Mouse (Mus musculus): ENCODE measurements around the gene Cbx7.
A peak's percentile ranks its signal among the peaks of the same experiment; 100 is the strongest.

Gene Cbx7

GRCm38 (mm10) chr15:80003581-80003980 is 32.7 kb upstream of the Cbx7 start:
- no peak for ATAC-seq (ENCODE audit: insufficient number of reproducible peaks, low FRiP score, low TSS enrichment)

- ATAC-seq (ENCODE audit: insufficient number of reproducible peaks, low FRiP score, low TSS enrichment), result no peak
Observed at GRCm38 (mm10) chr15:80001601-80002000, 30.7 kb upstream of the Cbx7 start.

GRCm38 (mm10) chr15:80000694-80001093 is 29.8 kb upstream of the Cbx7 start:
- no peak for ATAC-seq (ENCODE audit: insufficient number of reproducible peaks, low FRiP score, low TSS enrichment)

GRCm38 (mm10) chr15:79997988-79998387 is 27.1 kb upstream of the Cbx7 start:
- ATAC-seq (ENCODE audit: insufficient number of reproducible peaks, low FRiP score, low TSS enrichment), result no peak

GRCm38 (mm10) chr15:79996781-79997180 is 25.9 kb upstream of the Cbx7 start:
- ATAC-seq (ENCODE audit: insufficient number of reproducible peaks, low FRiP score, low TSS enrichment), result no peak

- no peak for ATAC-seq (ENCODE audit: insufficient number of reproducible peaks, low FRiP score, low TSS enrichment)
Observed at GRCm38 (mm10) chr15:79995552-79995951, 24.6 kb upstream of the Cbx7 start.

GRCm38 (mm10) chr15:79994566-79994965 is 23.6 kb upstream of the Cbx7 start:
- ATAC-seq (ENCODE audit: insufficient number of reproducible peaks, low FRiP score, low TSS enrichment), result no peak

- ATAC-seq (ENCODE audit: insufficient number of reproducible peaks, low FRiP score, low TSS enrichment), result no peak
Observed at GRCm38 (mm10) chr15:79986182-79986581, 15.3 kb upstream of the Cbx7 start.

GRCm38 (mm10) chr15:79985471-79985870 is 14.6 kb upstream of the Cbx7 start:
- no peak for ATAC-seq (ENCODE audit: insufficient number of reproducible peaks, low FRiP score, low TSS enrichment)

GRCm38 (mm10) chr15:79984152-79984551 is 13.2 kb upstream of the Cbx7 start:
- no peak for ATAC-seq (ENCODE audit: insufficient number of reproducible peaks, low FRiP score, low TSS enrichment)

GRCm38 (mm10) chr15:79980716-79981115 is 9.8 kb upstream of the Cbx7 start:
- no peak for ATAC-seq (ENCODE audit: insufficient number of reproducible peaks, low FRiP score, low TSS enrichment)

- ATAC-seq (ENCODE audit: insufficient number of reproducible peaks, low FRiP score, low TSS enrichment), result no peak
Observed at GRCm38 (mm10) chr15:79972186-79972585, 1.3 kb upstream of the Cbx7 start.

GRCm38 (mm10) chr15:79970491-79970890 is 428 bp downstream of the Cbx7 start:
- no peak for ATAC-seq (ENCODE audit: insufficient number of reproducible peaks, low FRiP score, low TSS enrichment)

- no peak for ATAC-seq (ENCODE audit: insufficient number of reproducible peaks, low FRiP score, low TSS enrichment)
Observed at GRCm38 (mm10) chr15:79967346-79967745, 3.6 kb downstream of the Cbx7 start.

- no peak for ATAC-seq (ENCODE audit: insufficient number of reproducible peaks, low FRiP score, low TSS enrichment)
Observed at GRCm38 (mm10) chr15:79964376-79964775, 6.5 kb downstream of the Cbx7 start.

- ATAC-seq (ENCODE audit: insufficient number of reproducible peaks, low FRiP score, low TSS enrichment), result peak; percentile 84
Observed at GRCm38 (mm10) chr15:79962661-79963060, 8.3 kb downstream of the Cbx7 start.

GRCm38 (mm10) chr15:79961366-79961921 is 9.5 kb downstream of the Cbx7 start:
- ATAC-seq (ENCODE audit: insufficient number of reproducible peaks, low FRiP score, low TSS enrichment), result no peak

GRCm38 (mm10) chr15:79958418-79958817 is 12.5 kb downstream of the Cbx7 start:
- ATAC-seq (ENCODE audit: insufficient number of reproducible peaks, low FRiP score, low TSS enrichment), result no peak

GRCm38 (mm10) chr15:79956559-79956958 is 14.4 kb downstream of the Cbx7 start:
- ATAC-seq (ENCODE audit: insufficient number of reproducible peaks, low FRiP score, low TSS enrichment), result no peak

- ATAC-seq (ENCODE audit: insufficient number of reproducible peaks, low FRiP score, low TSS enrichment), result no peak
Observed at GRCm38 (mm10) chr15:79953470-79953869, 17.4 kb downstream of the Cbx7 start.

- ATAC-seq (ENCODE audit: insufficient number of reproducible peaks, low FRiP score, low TSS enrichment), result no peak
Observed at GRCm38 (mm10) chr15:79952504-79953231, 18.3 kb downstream of the Cbx7 start.

Data from cerebellum, adult (tissue).